Mouse (Mus musculus): Measurements from ENCODE around the gene Lgmn.

The Lgmn gene

DNA sequence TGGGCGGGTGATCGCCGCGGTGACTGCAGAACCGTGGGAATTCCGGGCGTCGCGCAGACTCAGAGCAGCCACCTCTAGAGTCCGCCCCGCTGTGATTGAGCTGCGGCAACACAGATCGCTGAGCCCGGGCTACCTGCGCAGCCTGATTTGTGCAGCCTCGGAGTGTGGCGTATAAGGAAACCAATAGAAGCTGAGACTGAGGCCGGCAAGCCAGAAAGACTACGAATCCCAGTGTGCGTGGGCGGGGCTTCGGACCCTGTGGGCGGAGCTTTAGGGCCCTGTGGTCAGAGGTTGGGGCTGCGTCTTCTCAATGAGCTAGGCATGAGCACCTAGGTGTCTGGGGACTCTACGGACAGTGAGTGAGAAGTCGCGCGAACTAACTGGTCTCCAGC is at the start of gene Lgmn:
Gene Lgmn, minus strand, starts transcription at position 182 of the 392 bp plus-strand sequence.
- DNase-seq (ENCODE audit: low spot score), result peak; percentile 99

DNA sequence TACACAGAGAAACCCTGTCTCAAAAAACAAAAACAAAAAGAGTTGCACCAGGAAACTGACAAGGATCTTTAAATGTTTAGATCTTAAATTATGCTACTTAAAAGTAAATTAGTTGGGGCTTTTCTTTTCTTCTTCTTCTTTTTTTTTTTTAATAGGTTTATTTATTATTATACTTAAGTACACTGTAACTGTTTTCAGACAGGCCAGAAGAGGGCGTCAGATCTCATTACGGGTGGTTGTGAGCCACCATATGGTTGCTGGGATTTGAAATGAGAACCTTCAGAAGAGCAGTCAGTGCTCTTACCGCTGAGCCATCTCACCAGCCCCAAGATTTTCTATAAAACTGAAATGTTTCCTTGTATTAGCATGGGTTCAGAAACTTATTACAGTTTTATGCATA is 45.3 kb upstream of the Lgmn start:
- no peak for DNase-seq (ENCODE audit: low spot score)

DNA sequence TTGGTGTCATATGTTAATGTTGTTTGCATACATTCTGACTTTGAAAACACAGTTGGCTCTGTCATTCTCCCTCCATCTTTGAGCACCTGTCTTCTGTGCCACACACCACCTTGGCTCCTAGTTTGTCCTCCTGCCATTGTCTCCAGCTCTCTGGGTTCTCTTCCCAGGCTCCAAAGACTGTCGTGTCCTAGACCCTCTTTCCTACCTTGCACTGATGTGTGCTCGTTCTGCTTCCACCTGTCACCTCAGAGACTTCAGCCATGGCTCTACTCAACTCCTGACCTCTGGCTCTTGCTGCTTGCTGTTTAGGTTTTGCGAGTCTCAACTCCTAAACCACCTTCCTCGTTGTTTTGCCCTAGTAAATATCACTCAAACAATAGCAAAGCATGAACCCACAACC is 40.9 kb upstream of the Lgmn start:
- DNase-seq (ENCODE audit: low spot score), result no peak

DNA sequence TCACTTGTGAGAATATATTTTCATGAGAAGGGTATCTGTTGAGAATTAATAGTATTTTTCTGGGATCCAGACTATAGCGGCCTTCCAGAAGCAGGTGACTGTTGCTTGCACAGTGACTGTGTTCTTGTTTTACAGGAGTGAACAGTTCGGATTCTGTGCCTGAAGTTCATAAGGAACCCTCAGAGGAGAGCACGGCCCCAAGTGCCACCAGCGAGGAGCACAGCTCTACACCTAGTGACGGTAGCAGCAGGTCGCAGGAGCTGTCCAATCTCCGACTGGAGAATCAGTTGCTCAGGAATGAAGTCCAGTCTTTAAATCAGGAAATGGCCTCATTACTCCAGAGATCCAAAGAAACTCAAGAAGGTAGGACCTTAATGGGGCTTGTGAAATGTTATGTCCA is 34.8 kb upstream of the Lgmn start:
- DNase-seq (ENCODE audit: low spot score), result no peak

DNA sequence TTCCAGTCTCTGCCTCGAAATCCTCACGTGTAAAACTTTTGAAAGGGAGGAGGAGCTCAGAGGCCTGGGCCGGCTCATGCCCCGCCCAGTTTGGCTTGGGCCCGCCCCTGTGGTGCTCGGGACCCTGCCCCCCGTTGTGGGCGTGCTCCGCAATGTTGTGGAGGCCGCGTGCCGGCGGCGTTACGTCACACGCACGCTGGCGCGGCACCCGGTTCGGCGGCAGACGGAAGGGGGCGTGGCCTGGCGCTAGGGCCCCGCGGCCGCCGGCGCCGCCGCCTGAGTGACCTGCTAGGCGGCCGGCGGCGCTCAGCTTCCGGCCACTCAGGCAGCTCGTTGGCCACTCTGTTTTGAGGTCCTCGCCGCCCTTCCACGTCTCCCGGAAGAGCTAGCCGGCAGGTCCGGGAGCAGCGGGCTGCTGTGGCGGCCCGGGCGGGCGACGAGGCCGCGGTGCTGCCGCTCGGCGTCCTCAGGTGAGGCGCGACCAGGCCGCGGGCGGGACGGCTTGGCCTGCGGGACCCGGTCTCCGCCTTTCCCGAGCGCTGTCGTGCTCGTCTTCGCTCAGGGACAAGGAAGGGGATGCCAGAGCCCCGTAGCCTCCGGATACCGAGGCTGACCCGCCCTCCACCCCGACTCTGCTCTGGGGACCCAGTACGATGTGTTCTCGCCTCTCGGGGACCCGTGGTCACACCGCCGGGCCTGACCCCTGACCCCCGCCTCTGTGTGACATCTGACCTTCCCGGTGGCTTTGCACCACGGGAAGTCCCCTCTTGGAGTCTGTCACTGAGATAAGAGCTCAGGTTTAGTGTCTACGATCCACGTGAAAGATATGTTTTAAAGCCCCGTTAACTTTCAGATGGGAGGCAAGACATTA is 29.5 kb upstream of the Lgmn start, which contains the start of gene Golga5:
Gene Golga5, plus strand, starts transcription at position 242 of the 871 bp plus-strand sequence.
- peak; percentile 99 for DNase-seq (ENCODE audit: low spot score)

DNA sequence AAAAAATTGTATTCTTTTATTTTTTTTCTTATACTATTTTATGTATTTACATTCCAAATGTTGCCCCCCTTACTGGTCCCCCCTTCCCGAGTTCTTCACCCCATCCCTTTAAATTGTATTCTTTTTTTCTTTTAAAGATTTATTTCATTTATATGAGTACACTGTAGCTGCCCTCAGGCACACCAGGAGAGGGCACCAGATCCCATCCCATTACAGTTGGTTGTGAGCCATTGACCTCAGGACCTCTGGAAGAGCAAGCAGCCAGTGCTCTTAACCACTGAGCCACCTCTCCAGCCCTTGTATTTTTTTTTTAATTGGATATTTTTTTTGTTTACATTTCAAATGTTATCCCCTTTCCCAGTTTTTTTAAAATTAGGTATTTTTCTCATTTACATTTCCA is 28.5 kb upstream of the Lgmn start:
- peak; percentile 29 for DNase-seq (ENCODE audit: low spot score)

DNA sequence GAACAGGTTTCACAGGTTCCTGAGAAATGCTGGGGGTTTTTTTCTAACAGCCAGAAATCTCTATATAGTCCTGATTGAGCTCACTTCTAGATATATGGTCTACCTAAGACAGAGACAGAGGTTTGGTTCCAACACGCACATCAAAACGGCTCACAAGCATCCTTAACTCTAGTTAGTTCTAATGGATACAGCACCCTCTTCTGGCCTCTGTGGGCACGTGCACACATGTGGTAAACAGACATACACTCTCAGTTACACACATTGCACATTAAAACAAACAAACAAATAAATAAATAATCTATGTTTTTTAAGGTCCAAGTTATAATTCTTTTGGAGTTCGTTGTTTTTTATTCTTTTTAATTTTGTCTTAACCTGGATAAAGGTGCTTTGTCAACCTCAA is 25.0 kb upstream of the Lgmn start:
- no peak for DNase-seq (ENCODE audit: low spot score)

DNA sequence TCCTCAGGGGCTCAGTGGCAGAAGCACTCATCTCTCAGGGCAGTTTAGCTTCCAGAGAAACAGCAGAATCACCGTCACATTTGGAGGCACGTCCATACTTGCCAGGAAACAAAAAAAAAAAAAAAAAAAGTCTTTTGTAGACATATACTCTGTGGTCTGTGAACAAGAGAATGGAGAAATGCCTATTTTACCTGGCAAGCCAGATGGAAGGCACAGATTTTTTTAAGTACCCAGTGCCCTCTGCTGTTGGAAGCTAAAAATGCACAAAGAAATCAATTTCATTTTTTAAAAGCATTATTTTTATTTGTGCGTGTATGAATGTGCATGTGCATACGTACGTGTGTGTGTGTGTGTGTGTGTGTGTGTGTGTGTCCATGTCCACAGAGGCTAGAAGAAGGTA is 21.6 kb upstream of the Lgmn start:
- peak; percentile 38 for DNase-seq (ENCODE audit: low spot score)

DNA sequence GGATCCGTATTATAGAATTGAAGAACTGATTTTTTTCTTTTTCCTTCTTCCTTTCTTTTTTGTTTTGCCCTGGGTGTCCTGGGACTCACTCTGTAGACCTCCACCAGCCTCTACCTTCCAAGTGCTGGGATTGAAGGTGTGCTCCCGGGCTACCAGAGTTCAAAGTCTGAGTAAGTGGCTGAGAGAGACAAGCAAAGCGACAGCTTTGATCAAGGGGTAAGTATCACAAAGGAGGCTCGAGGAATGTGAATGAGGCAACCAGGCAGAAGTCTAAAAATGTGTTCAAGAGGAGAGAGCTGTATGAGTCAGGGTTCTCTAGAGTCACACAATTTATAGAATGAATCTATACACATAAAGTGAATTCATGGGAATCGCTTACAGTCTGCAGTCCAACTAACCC is 20.4 kb upstream of the Lgmn start:
- no peak for DNase-seq (ENCODE audit: low spot score)

DNA sequence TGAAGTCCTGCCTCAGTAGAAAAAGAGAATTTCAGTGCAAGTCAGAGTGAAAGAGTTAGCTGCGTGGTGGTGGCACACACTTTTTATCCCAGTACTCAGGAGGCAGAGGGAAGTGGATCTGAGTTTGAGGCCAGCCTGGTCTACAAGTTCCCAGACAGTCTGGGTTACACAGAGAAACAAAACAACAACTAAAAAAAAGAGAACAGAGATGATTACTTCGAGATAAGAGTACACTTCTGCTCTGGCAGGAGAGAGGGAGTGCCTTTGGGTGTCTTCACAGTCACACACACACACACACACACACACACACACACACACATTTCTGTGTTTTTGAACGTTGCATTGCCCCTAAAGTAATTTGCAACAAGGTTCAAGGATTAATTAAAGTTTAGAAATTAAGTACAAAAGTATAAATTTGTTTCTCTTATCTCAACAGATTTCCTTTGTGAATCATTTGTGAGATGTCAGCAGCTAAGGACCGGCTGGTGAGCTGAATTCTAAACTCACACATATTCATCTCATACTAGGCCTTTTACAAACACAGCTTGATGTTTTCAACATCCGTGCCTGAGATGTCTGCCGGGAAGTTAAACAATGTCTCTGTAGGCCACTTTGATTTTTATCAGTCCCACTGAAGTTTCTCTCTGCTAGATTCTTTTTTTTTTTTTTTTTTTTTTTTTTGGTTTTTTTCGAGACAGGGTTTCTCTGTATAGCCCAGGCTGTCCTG is 17.0 kb upstream of the Lgmn start:
- DNase-seq (ENCODE audit: low spot score), result no peak

DNA sequence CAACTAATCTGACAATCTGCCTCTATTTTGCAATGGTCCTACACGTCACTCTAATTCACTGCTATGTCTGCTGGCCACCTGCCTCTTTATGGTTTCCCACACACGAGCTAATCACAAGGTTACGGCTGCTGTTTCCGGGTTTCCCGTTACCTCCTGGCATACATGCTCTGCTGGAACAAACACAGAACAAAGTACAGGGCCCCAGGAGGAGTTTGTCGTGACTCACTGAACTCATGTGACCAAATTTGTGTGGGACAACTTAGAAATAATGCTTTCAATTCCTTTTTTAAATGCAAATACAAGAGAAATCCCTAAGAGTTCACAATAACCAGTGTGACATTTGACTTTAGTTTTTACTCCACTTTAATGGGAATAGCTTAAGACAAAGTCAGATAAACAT is 14.0 kb upstream of the Lgmn start:
- DNase-seq (ENCODE audit: low spot score), result no peak

DNA sequence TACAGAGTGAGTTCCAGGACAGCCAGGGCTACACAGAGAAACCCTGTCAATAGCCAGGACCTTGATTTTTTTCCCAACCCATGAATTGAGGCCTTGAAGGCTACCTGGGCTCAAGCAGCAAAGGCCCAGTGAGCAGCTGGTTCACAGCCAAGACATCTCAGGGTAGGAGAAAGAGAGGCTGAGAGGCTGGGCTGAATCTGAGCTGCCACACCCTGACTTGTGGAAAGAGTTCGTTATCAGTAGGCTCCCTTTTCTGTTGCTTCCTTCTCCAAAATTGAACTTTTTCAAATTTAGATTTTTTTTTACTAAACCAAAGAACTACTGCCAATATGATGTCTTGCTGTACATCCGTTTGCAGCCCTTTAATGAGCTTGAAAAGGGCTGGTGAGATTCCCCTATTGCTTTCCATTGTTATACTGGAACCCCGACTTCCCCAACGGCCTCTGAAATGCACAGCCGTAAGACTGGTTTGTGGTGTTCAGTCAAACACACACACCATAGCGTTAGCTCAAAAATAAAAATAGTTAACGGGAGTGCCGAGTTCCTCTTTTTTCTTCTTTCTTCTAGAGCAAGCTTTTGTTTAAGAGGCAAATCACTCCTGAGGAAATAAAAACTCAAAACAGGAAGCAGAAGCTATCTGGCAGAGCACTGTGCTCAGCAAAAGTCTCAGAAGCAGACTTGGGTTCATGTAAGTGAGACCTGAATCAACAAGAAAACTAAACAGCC is 11.7 kb upstream of the Lgmn start:
- no peak for DNase-seq (ENCODE audit: low spot score)

DNA sequence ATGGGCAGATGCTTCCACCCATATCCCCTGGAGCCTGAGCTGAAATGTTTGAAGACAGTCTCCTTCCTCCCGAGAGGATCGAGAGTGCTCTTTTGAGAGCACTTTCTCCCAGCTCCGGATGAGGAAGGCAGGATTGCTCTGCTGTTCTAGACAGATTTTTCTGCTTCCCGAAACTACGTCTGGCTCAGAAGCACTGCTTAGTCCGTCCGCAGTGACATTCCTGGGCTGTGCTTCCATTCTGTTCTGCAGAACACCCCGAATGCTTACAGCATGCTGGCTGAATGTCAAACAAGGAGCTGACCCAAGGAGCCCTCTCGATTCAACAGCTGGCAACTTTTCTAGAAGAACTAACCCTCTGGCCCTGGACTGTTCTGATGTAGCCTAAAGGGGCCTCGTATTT is 10.8 kb upstream of the Lgmn start:
- no peak for DNase-seq (ENCODE audit: low spot score)

DNA sequence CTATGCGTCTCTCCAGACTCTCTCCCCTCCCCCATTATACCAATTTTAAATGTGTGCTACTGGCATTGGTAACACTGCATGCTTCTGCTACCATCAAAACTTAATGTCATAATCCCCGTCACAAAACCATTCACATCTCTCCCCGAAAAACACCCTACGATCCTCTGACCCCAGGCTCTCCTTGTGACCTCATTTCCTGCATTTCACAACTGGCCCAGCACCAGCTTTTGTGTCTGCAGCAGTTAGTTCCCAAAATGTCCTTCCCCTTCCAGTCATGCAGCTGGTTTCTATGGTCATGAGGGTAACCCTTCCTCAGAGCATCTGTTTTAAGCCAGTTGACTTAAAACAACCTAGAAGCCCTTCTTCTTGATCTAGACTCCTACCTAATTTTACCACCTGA is 5.8 kb upstream of the Lgmn start:
- DNase-seq (ENCODE audit: low spot score), result no peak

DNA sequence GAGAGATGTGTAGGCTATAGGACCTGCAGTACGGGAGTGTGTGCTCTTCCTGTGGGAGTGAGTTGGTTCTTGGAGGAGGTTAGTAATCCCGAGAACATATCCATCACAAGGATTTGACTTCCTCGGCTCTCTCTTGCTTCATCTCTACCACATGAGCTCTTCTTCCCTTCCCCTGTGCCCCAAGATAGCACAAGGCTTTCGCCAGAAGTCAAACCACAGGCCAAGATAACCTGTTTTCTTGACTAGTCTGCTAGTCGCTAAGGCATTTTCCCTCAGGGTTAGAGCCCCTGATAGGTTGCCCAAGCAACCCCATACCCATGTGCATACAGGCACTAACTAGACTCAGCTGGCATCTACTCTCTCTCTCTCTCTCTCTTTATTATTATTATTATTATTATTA is 4.1 kb upstream of the Lgmn start:
- no peak for DNase-seq (ENCODE audit: low spot score)

DNA sequence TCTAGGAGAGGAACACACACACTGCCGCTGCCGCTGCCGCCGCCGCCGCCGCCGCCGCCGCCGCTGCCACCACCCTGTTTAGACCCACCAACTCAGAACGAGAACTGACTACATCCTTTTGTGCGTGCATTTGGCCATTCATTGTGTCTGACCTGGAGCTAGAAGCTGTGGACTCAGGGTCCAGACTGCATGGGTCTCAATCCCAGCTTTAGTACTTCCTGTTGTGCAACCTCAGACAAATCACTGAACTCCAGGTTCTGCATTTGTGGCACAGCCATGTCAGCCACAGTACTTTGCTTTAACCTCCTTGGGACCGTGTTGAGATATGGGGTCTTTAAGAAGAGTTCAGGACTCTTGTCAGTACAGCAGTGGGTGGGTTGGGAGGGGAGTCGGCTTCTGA is 3.0 kb upstream of the Lgmn start:
- DNase-seq (ENCODE audit: low spot score), result no peak

DNA sequence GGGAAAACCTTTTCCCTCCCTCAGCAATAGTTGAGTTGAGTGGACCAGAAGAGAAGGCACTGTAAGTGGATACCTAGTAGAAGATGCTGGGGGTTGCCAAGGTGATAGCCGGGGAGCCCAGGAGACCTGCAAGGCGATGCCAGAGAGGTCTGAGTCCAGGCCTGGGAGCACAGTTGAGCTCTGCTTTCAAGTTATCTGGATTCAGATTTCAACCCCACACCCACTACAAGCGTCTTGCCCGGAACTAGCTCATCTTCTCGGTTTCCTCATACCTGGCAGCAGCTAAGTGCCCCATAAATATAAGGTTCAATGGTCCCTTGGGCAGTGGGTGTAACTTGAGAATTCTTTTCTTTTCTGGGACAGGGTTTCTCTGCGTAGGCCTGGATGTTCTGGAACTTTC is 1.5 kb upstream of the Lgmn start:
- no peak for DNase-seq (ENCODE audit: low spot score)

DNA sequence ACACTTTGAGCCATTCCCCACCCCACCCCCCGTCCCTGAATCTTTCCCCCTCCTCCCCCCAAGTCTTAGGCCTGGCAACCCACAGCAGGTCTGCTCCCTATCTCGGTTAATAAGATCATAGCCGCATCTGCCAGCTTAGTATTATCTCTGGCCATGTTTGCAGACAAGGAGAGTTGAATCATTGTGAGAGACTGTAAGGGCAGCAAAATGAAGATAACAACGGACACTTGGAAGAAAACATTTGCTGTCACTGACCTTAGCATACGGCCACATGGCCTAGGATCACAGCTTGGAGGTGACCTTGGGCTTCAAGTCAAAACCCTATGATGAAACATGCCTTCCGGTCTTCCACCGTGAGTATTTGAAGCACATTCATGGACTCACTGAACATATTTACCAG is 938 bp upstream of the Lgmn start:
- DNase-seq (ENCODE audit: low spot score), result no peak

DNA sequence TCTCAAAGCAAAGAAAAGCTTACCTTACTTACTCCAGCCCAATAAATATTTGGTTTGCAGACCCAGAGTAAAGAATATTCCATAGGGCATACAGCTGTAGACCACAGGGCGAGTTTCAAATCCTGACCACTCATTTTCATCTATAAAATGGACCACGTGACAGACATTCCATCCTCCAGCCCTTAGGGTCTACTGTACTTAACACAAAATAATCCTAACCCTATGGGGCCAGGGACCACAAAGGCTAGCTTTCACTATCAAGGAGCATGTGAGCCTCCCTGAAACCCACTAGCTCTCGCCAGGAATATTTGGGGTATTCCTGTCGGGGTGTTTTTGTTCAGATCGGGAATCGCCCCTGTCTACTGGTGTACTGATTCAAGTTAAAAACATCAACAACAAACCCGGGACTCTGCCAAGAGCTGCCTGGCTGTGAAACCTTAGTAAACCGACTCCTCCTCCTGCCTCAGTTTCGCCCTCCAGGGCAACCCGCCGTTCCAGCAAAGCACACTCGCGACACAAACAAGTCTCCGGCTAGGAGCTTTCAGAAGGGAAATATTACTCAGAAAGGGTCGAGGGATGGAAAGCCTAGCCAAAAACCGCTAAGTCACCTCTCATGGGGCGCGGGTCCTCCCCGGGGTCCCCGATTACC is 506 bp downstream of the Lgmn start:
- DNase-seq (ENCODE audit: low spot score), result no peak

DNA sequence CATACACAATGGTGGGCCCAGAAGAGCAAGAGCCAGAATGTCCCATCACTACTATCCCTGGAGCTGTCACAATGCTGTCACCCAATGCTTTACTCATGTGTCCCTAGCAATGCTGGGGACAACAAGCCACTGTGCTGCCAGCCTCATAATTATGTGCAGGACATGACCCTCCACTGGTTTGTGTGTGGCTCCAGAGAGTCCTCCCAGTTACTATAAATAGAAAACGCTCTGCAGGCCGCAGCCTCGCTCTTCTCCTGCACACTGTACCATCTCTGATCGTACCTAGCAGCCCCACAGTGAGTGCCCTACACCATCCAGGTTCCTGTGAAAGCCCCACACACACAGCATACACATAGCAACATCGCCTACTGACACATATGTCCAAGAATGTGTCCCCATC is 1.7 kb downstream of the Lgmn start:
- DNase-seq (ENCODE audit: low spot score), result no peak

DNA sequence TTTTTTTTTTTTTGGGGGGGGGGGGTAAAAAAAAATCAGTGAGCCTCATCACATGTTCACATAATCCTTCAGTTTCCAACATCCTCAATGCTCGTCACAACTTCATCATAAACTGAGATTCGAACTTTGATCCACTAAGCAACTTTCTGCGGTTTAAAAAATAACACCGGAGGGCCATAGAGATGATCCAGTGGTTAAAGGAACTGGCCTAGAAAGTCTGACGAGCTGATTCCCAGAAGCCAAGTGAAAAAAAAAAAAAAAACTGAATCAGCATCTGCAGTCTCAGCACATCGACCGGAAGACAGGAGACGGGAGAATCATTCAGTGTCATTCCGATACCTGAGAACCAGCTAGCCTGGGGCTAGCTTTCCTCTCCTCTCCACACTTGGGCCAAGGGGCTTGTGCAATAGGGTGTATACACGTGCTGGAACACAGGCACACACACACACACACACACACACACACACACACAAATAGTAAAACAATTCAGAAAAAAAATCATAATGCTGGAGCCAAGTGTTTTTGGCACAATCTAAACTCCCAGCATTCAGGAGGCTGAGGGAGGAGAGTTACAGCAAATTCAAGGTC is 2.6 kb downstream of the Lgmn start:
- no peak for DNase-seq (ENCODE audit: low spot score)

DNA sequence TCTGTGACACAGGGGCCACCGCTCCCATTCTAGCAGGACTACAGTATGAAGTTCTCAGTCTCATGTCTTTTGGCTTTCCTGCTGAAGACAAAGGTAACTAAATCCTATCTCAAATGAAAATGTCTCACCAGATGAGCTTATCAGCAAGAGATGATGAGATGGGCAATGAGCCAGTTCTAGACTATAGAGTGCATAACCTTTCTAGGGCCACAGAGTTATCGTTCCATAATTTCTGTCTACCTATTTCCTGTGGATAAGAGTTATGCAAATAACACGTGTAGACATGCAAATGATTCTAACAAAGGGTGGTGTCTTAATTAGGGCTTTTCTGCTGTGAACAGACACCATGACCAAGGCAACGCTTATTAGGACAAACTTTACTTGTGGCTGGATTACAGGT is 5.5 kb downstream of the Lgmn start:
- no peak for DNase-seq (ENCODE audit: low spot score)
